Comparison of ENCODE assay signal across 10 mouse cellular contexts in genomic region chr3:30219190-30219884, GRCm38 (mm10).
DNase-seq lines count a peak whose midpoint lies in the region; ATAC-seq and TF ChIP-seq lines count a peak whose summit lies in the region.
"Had no signal": no experiment of that assay in that cellular context is flagged by ENCODE, and none has a peak within 500 bp of the region (broad histone marks: within the 10 kb centered on the region; RNA-seq: fewer than 3 reads in every experiment).

No protein-coding gene starts in this region.

- H3K9ac ChIP-seq in forebrain, embryonic 13.5 days = peak overlapping the region; percentile 16; the same call in 1 of the 2 replicates
- H3K9ac ChIP-seq in limb, embryonic 12.5 days (replicated peaks) = 0 out of 2 replicates have a peak overlapping the region, but pooled peaks have one; percentile 34
- H3K9ac ChIP-seq in neural tube, embryonic 14.5 days (replicated peaks; ENCODE audit: low read depth, low read length) = no peak overlapping the region

- no peaks in the 10 kb centered on the region; the same call in 1 of the 2 replicates for H3K4me1 ChIP-seq in kidney, adult 2 months (ENCODE audit: control insufficient read depth, insufficient read depth, low read length)
- peaks cover 21% of the 10 kb centered on the region for H3K4me1 ChIP-seq in forebrain, embryonic 13.5 days
- H3K4me1 ChIP-seq in limb, embryonic 12.5 days (replicated peaks) = peaks cover 64% of the 10 kb centered on the region
- no peaks in the 10 kb centered on the region for H3K4me1 ChIP-seq in neural tube, embryonic 14.5 days (ENCODE audit: control insufficient read depth, insufficient read depth, low read length)

- no peak for TF ChIP-seq POLR2A in kidney, adult 2 months (IDR thresholded peaks at IDR 0.05; ENCODE audit: low read depth, low read length)

- no peaks in the 10 kb centered on the region; the same call in 1 of the 2 replicates for H3K27me3 ChIP-seq in kidney, adult 2 months (replicated peaks; ENCODE audit: control insufficient read depth, insufficient read depth, low read length)
- H3K27me3 ChIP-seq in forebrain, embryonic 13.5 days = peaks cover 57% of the 10 kb centered on the region
- no peaks in the 10 kb centered on the region for H3K27me3 ChIP-seq in limb, embryonic 12.5 days
- peaks cover 12% of the 10 kb centered on the region; the same call in 1 of the 2 replicates for H3K27me3 ChIP-seq in neural tube, embryonic 14.5 days (ENCODE audit: control insufficient read depth, insufficient read depth, low read length)
- H3K27me3 ChIP-seq: CH12.LX had no signal

- TF ChIP-seq CTCF in kidney, adult 2 months (conservative IDR thresholded peaks at IDR 0.05; ENCODE audit: insufficient read depth, insufficient read length, low read depth, low read length) = no peak

- 0 out of 2 replicates have a peak overlapping the region, but pooled peaks have one; percentile 8 for H3K27ac ChIP-seq in kidney, adult 2 months (ENCODE audit: insufficient read depth, low read depth, low read length)
- H3K27ac ChIP-seq in forebrain, embryonic 13.5 days = no peak overlapping the region
- peak overlapping the region; percentile 88 for H3K27ac ChIP-seq in limb, embryonic 12.5 days
- no peak overlapping the region for H3K27ac ChIP-seq in neural tube, embryonic 14.5 days (ENCODE audit: low read depth, low read length)

- ATAC-seq in forebrain, embryonic 13.5 days = peak; percentile 77
- ATAC-seq in limb, embryonic 12.5 days (ENCODE audit: insufficient number of reproducible peaks, insufficient read depth, low FRiP score, low TSS enrichment, low read depth) = 0 out of 2 replicates have a peak, but pooled peaks have one; percentile 47
- ATAC-seq in neural tube, embryonic 14.5 days (ENCODE audit: low read depth) = 0 out of 2 replicates have a peak, but pooled peaks have one; percentile 44

- no peak overlapping the region for H3K4me3 ChIP-seq in kidney, adult 2 months (ENCODE audit: insufficient read depth, low read depth, low read length)
- H3K4me3 ChIP-seq in forebrain, embryonic 13.5 days = peak overlapping the region; percentile 31
- peak overlapping the region; percentile 20 for H3K4me3 ChIP-seq in limb, embryonic 12.5 days (replicated peaks)
- peak overlapping the region; percentile 7 for H3K4me3 ChIP-seq in neural tube, embryonic 14.5 days (ENCODE audit: low read depth, low read length)

- H3K4me2 ChIP-seq in forebrain, embryonic 13.5 days = peak overlapping the region; percentile 59
- H3K4me2 ChIP-seq in limb, embryonic 12.5 days = peak overlapping the region; percentile 50
- peak overlapping the region; percentile 44 for H3K4me2 ChIP-seq in neural tube, embryonic 14.5 days (ENCODE audit: low read depth, low read length)

- WGBS in kidney, adult 2 months = 22% methylated on average over 21 of the region's 21 CpGs
- under 1% methylated on average over 21 of the region's 21 CpGs for WGBS in forebrain, embryonic 13.5 days
- 4% methylated on average over 21 of the region's 21 CpGs for WGBS in limb, embryonic 12.5 days
- WGBS in neural tube, embryonic 14.5 days = 4% methylated on average over 21 of the region's 21 CpGs

- no peaks in the 10 kb centered on the region for H3K9me3 ChIP-seq in forebrain, embryonic 13.5 days (replicated peaks)
- no peaks in the 10 kb centered on the region for H3K9me3 ChIP-seq in limb, embryonic 12.5 days
- no peaks in the 10 kb centered on the region for H3K9me3 ChIP-seq in neural tube, embryonic 14.5 days (ENCODE audit: control insufficient read depth, low read length)

- no peaks in the 10 kb centered on the region for H3K36me3 ChIP-seq in kidney, adult 2 months (ENCODE audit: control insufficient read depth, insufficient read depth, low read length)
- H3K36me3 ChIP-seq in forebrain, embryonic 13.5 days (ENCODE audit: poor library complexity, severe bottlenecking) = no peaks in the 10 kb centered on the region
- no peaks in the 10 kb centered on the region for H3K36me3 ChIP-seq in limb, embryonic 12.5 days
- H3K36me3 ChIP-seq in neural tube, embryonic 14.5 days (ENCODE audit: control insufficient read depth, insufficient read depth, low read length) = no peaks in the 10 kb centered on the region

- peak; percentile 11 for DNase-seq in kidney, adult 2 months
- no peak for DNase-seq in kidney, postnatal 14 days
- no peak for DNase-seq in spleen, postnatal 14 days (ENCODE audit: low spot score in 2 of 2)
- no peak for DNase-seq in gastrocnemius, adult 18-20 months (ENCODE audit: low spot score)
- no peak for DNase-seq in right cerebral cortex, postnatal 4 days
- DNase-seq: kidney, postnatal 36 days had no signal

Comparison
In these comparisons a context has a peak if more than half of its experiments do, and no peak if none do; other contexts are left out.
1. H3K27ac ChIP-seq: peak in kidney, adult 2 months (single experiment) and limb, embryonic 12.5 days (single experiment); none in forebrain, embryonic 13.5 days (single experiment) and neural tube, embryonic 14.5 days (single experiment).
2. Peak in every context shown above with its lines, with median percentiles within 50 percentile points of each other: ATAC-seq and H3K4me2 ChIP-seq.